Mouse (Mus musculus) olfactory bulb, adult 2 months (tissue): Measurements from ENCODE around the gene Sdf4. TPM values are rescaled to one million over a fixed set of nuclear protein-coding genes. Genes with fewer than 3 reads are reported as not detected.

ENCODE experiments used
- H3K27ac ChIP-seq: fragments of 200-500 bp; 2 replicates; pipeline ENCODE4 v1.5.1; 2012; ENCODE audit warnings: low read depth, low read length; ENCODE audit not compliant: insufficient read depth
- H3K4me1 ChIP-seq: fragments of 200-500 bp; 2 replicates; pipeline ENCODE4 v1.6.1; 2012; ENCODE audit warnings: low read length; ENCODE audit not compliant: control insufficient read depth, insufficient read depth
- H3K4me3 ChIP-seq: fragments of 200-500 bp; 2 replicates; pipeline ENCODE4 v1.5.1; 2012; ENCODE audit warnings: mild to moderate bottlenecking, low read depth, low read length, moderate library complexity; ENCODE audit not compliant: insufficient read depth
- CTCF ChIP-seq: fragments of 200-500 bp; IDR thresholded peaks from 2 replicates; pipeline ENCODE4 v1.5.1; 2012; ENCODE audit warnings: low read depth, mild to moderate bottlenecking, low read length, moderate library complexity; ENCODE audit not compliant: insufficient read depth
- POLR2A ChIP-seq: fragments of 200-500 bp; IDR thresholded peaks from 2 replicates; pipeline ENCODE4 v1.6.1; 2012; ENCODE audit warnings: mild to moderate bottlenecking, low read depth, low read length, moderate library complexity; ENCODE audit not compliant: insufficient read depth
- WGBS: fragments of 180-500 bp; shearing (Covaris S2); methylation state at CpG from one replicate; pipeline ENCODE4 v1.1.7; 2018; 5-methylcytosine and 5-hydroxymethylcytosine counted together
- polyA plus RNA-seq: library from polyadenylated mRNA; stranded (reverse); fragments of >200 nt; gene quantifications from 2 replicates; pipeline ENCODE4 v1.2.4, GENCODE M21; 2012; ENCODE audit warnings: low replicate concordance; ENCODE audit not compliant: missing spikeins, insufficient read depth, insufficient read length

The Sdf4 gene
- polyA plus RNA-seq, 1 experiment = 218 TPM

GRCm38 (mm10) chr4:155992906-155993547 is 355 bp downstream of the Sdf4 start:
- Histone ChIP-seq H3K4me3 (peak overlapping the region; percentile 82), H3K4me1 (peaks cover 13% of the 10 kb centered on the region), H3K27ac (peak overlapping the region; percentile 97)
- under 1% methylated on average over 70 of the region's 70 CpGs for WGBS
- TF ChIP-seq POLR2A (peak; percentile 35; the same call in 1 of the 2 replicates), CTCF (no peak)

- peak overlapping the region; percentile 82 for H3K4me3 ChIP-seq
- peak overlapping the region; percentile 97 for H3K27ac ChIP-seq
- 2% methylated on average over 15 of the region's 15 CpGs for WGBS
- peaks cover 13% of the 10 kb centered on the region for H3K4me1 ChIP-seq
- TF ChIP-seq CTCF (no peak), POLR2A (no peak)
These were observed 934 bp downstream of the Sdf4 start for GRCm38 (mm10) chr4:155993606-155994005.

- Histone ChIP-seq H3K4me3 (no peak overlapping the region), H3K4me1 (no peaks in the 10 kb centered on the region), H3K27ac (no peak overlapping the region)
- 92% methylated on average over 3 of the region's 3 CpGs for WGBS
- TF ChIP-seq CTCF = no peak
- no peak for TF ChIP-seq POLR2A
These were observed 11.4 kb downstream of the Sdf4 start for GRCm38 (mm10) chr4:156004109-156004508.

- WGBS = 94% methylated on average over 4 of the region's 4 CpGs
- no peak overlapping the region for H3K27ac ChIP-seq
- no peak for TF ChIP-seq CTCF
- no peak for TF ChIP-seq POLR2A
- H3K4me1 ChIP-seq = no peaks in the 10 kb centered on the region
- no peak overlapping the region for H3K4me3 ChIP-seq
These were observed 15.7 kb downstream of the Sdf4 start for GRCm38 (mm10) chr4:156008369-156008768.

- WGBS = 71% methylated on average over 8 of the region's 8 CpGs
- H3K4me1 ChIP-seq = no peaks in the 10 kb centered on the region; the same call in 1 of the 2 replicates
- no peak within 1 kb of the TSS for H3K27ac ChIP-seq
- no peak for TF ChIP-seq POLR2A
- no peak for TF ChIP-seq CTCF
- H3K4me3 ChIP-seq = no peak within 1 kb of the TSS
These were observed 21.0 kb downstream of the Sdf4 start, which contains the start of gene Tnfrsf4 for GRCm38 (mm10) chr4:156013637-156014036. Gene Tnfrsf4 (plus strand): TSS chr4:156013843.

DNA sequence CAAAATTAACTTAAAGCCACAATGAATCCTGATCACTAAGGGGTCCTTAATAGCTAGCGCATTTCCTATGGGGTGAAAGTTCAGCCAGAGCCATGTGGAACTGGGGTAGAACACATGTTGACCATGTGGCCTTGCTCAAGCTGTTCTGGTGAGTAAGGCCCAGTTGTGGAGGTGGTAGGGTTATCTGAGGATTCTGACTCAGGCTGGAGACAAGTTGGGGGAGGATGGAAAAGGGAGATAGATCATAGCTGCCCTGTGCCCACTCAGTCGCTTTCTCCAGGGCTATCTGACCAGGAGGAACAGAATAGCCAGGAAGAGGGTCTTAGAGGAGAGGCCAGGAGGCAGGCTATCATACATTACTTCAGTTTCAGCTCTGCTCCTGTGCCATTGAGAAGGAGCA is 21.8 kb downstream of the Sdf4 start:
- Histone ChIP-seq H3K4me3 (no peak overlapping the region), H3K4me1 (no peaks in the 10 kb centered on the region; the same call in 1 of the 2 replicates), H3K27ac (no peak overlapping the region)
- TF ChIP-seq POLR2A = no peak
- TF ChIP-seq CTCF = no peak
- WGBS = 86% methylated on average over 2 of the region's 2 CpGs

- H3K4me1 ChIP-seq = no peaks in the 10 kb centered on the region; the same call in 1 of the 2 replicates
- TF ChIP-seq POLR2A (no peak), CTCF (no peak)
These were observed 27.1 kb downstream of the Sdf4 start for GRCm38 (mm10) chr4:156019771-156020170.

DNA sequence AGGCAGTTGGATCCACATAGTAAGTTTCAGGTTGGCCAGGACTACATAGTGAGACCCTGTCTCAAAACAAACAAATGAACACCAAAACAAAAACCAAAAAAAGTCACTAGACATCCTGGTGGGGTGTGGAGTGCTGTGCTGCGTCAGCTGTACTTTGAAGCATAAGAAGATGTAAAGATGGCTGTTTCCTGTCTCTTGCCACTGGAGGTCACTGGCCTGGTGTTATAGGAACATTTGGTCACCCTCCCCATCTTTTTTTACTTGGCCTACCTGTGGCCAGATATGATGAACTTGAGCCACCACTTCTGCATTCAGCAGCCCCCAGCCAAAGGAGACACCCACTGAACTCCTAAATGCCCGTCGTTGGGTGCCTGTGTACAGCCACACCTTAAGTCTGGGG is 28.7 kb downstream of the Sdf4 start:
- Histone ChIP-seq H3K4me3 (no peak overlapping the region), H3K27ac (no peak overlapping the region), H3K4me1 (peaks cover 3% of the 10 kb centered on the region)
- TF ChIP-seq CTCF (no peak), POLR2A (no peak)
- 96% methylated on average over 3 of the region's 3 CpGs for WGBS

More at GRCm38 (mm10) chr4:156019771-156020170, 27.1 kb downstream of the Sdf4 start:
- no peak overlapping the region for H3K4me3 ChIP-seq
- H3K27ac ChIP-seq = no peak overlapping the region
- WGBS = 91% methylated on average over 12 of the region's 12 CpGs

DNA sequence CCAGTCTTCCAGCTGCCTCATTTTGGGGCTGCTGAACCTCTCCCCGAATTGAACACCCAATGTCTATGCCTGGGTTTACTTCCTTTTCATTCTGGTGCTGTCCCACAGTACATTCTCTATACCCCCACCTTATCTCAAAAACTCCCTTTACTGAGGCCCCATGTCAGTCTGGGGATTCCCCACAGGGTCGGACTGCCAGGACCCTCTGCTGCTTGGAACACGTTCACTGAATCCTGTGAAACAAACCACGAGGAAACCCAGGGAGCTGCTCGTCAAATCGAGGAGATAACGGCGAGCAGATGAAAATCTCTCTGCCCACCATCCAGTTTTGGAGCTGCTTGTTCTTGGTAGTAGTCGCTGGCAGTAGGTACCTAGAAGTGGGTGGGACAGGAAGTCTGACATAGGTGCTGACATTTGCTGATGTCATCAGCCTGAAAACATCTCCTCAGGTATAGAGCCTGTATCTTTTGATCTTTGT is 29.3 kb downstream of the Sdf4 start:
- 81% methylated on average over 9 of the region's 9 CpGs for WGBS

More for the DNA sequence above, 29.3 kb downstream of the Sdf4 start:
- Histone ChIP-seq H3K27ac (no peak overlapping the region), H3K4me3 (no peak overlapping the region), H3K4me1 (peaks cover 3% of the 10 kb centered on the region)
- TF ChIP-seq POLR2A (no peak), CTCF (no peak)
